In genomic region chr8:124384336-124384735, GRCm38 (mm10) we compare ENCODE assay signal across 14 mouse cellular contexts. TPM values are rescaled to one million over a fixed set of nuclear protein-coding genes. Genes with fewer than 3 reads are reported as not detected.
"Had no signal": no experiment of that assay in that cellular context is flagged by ENCODE, and none has a peak within 500 bp of the region (broad histone marks: within the 10 kb centered on the region; RNA-seq: fewer than 3 reads in every experiment).

No protein-coding gene starts in this region.

- H3K4me3 ChIP-seq: kidney, embryonic 15.5 days; left cerebral cortex, adult 2 months; liver, embryonic 13.5 days had no signal

- H3K27ac ChIP-seq: kidney, embryonic 15.5 days; left cerebral cortex, adult 2 months; liver, embryonic 13.5 days had no signal

- DNase-seq: kidney, postnatal 10 days; kidney, postnatal 36 days; liver, embryonic 13.5 days; lung, adult 2 months; lung, postnatal 14 days; lung, postnatal 4 days; midbrain, embryonic 14.5 days; thymus, adult 18-20 months; thymus, postnatal 36 days had no signal

RNA-seq across cellular contexts. Expression of gene Pgbd5, which starts 55.1 kb away (rescaled TPM):
- total RNA-seq: liver, adult 2 months; megakaryocyte progenitor cell, adult 5-6 weeks; megakaryocyte-erythroid progenitor cell, adult 5-6 weeks had no signal
